Mouse (Mus musculus): ENCODE measurements around the gene Vamp9. TPM values are rescaled to one million over a fixed set of nuclear protein-coding genes. Genes with fewer than 3 reads are reported as not detected.

Vamp9 gene
- not detected for polyA plus RNA-seq (2012; fragmentation: generic; extraction: Trizol)
- long read RNA-seq, experiment 1, result 0 reads
- long read RNA-seq, experiment 2, result 0 reads

GRCm38 (mm10) chr5:99906181-99906956, at the start of gene Vamp9:
Gene Vamp9, plus strand, starts transcription at chr5:99906254.
- Histone ChIP-seq H3K4me3 (ENCODE audit: insufficient read depth, poor library complexity, severe bottlenecking) (no peak within 1 kb of the TSS), H3K79me3 (ENCODE audit: low read depth) (no peaks in the 10 kb centered on the region), H3K36me3 (ENCODE audit: control insufficient read depth, insufficient read depth) (no peaks in the 10 kb centered on the region), H3K27me3 (ENCODE audit: control insufficient read depth, insufficient read depth, insufficient read length) (no peaks in the 10 kb centered on the region), H3ac (ENCODE audit: control insufficient read depth, insufficient read length, low read depth) (no peak within 1 kb of the TSS), H3K79me2 (ENCODE audit: control insufficient read depth, insufficient read depth) (no peaks in the 10 kb centered on the region)
- TF ChIP-seq CTCF (IDR thresholded peaks at IDR 0.05; ENCODE audit: control insufficient read depth, insufficient read depth, insufficient read length), result no peak
- TF ChIP-seq USF1 (IDR thresholded peaks at IDR 0.05; ENCODE audit: low read depth), result no peak
- TF ChIP-seq MYOG (IDR thresholded peaks at IDR 0.05; ENCODE audit: control insufficient read depth, extremely low read depth, insufficient read length), result no peak
- no peak for TF ChIP-seq CEBPB (IDR thresholded peaks at IDR 0.05; ENCODE audit: low read depth)
- no peak for TF ChIP-seq MAX (IDR thresholded peaks at IDR 0.05)
- no peak for TF ChIP-seq MYOD1 (IDR thresholded peaks at IDR 0.05; ENCODE audit: control insufficient read depth, insufficient read length, low read depth)

GRCm38 (mm10) chr5:99857106-99857637, 48.9 kb upstream of the Vamp9 start:
- Histone ChIP-seq H3K27me3 (ENCODE audit: control insufficient read depth, insufficient read depth, insufficient read length) (peaks cover 4% of the 10 kb centered on the region), H3K79me2 (ENCODE audit: control insufficient read depth, insufficient read depth) (no peaks in the 10 kb centered on the region), H3K79me3 (ENCODE audit: low read depth) (no peaks in the 10 kb centered on the region), H3K4me3 (ENCODE audit: insufficient read depth, poor library complexity, severe bottlenecking) (no peak overlapping the region), H3K36me3 (ENCODE audit: control insufficient read depth, insufficient read depth) (no peaks in the 10 kb centered on the region), H3ac (ENCODE audit: control insufficient read depth, insufficient read length, low read depth) (no peak overlapping the region)
- TF ChIP-seq MYOG (IDR thresholded peaks at IDR 0.05; ENCODE audit: control insufficient read depth, extremely low read depth, insufficient read length), result no peak
- no peak for TF ChIP-seq MAX (IDR thresholded peaks at IDR 0.05)
- TF ChIP-seq USF1 (IDR thresholded peaks at IDR 0.05; ENCODE audit: low read depth), result no peak
- TF ChIP-seq FOSL1 (IDR thresholded peaks at IDR 0.05; ENCODE audit: insufficient read depth, low read length, poor library complexity, severe bottlenecking), result no peak
- TF ChIP-seq CTCF (IDR thresholded peaks at IDR 0.05; ENCODE audit: control insufficient read depth, insufficient read depth, insufficient read length), result no peak
- no peak for TF ChIP-seq MYOD1 (IDR thresholded peaks at IDR 0.05; ENCODE audit: control insufficient read depth, insufficient read length, low read depth)
- no peak for TF ChIP-seq CEBPB (IDR thresholded peaks at IDR 0.05; ENCODE audit: low read depth)

GRCm38 (mm10) chr5:99859637-99860433, 46.2 kb upstream of the Vamp9 start:
- Histone ChIP-seq H3K79me2 (ENCODE audit: control insufficient read depth, insufficient read depth) (no peaks in the 10 kb centered on the region), H3K4me3 (ENCODE audit: insufficient read depth, poor library complexity, severe bottlenecking) (no peak overlapping the region), H3K36me3 (ENCODE audit: control insufficient read depth, insufficient read depth) (no peaks in the 10 kb centered on the region), H3ac (ENCODE audit: control insufficient read depth, insufficient read length, low read depth) (no peak overlapping the region), H3K27me3 (ENCODE audit: control insufficient read depth, insufficient read depth, insufficient read length) (peaks cover 7% of the 10 kb centered on the region), H3K79me3 (ENCODE audit: low read depth) (no peaks in the 10 kb centered on the region)
- TF ChIP-seq FOSL1 (IDR thresholded peaks at IDR 0.05; ENCODE audit: insufficient read depth, low read length, poor library complexity, severe bottlenecking) (no peak), MYOG (IDR thresholded peaks at IDR 0.05; ENCODE audit: control insufficient read depth, extremely low read depth, insufficient read length) (no peak)

- H3K4me3 ChIP-seq (ENCODE audit: insufficient read depth, poor library complexity, severe bottlenecking), result no peak overlapping the region
- TF ChIP-seq CTCF (IDR thresholded peaks at IDR 0.05; ENCODE audit: control insufficient read depth, insufficient read depth, insufficient read length), result no peak
- no peak for TF ChIP-seq MAX (IDR thresholded peaks at IDR 0.05)
- TF ChIP-seq MYOD1 (IDR thresholded peaks at IDR 0.05; ENCODE audit: control insufficient read depth, insufficient read length, low read depth), result no peak
- no peak for TF ChIP-seq FOSL1 (IDR thresholded peaks at IDR 0.05; ENCODE audit: insufficient read depth, low read length, poor library complexity, severe bottlenecking)
- no peak for TF ChIP-seq USF1 (IDR thresholded peaks at IDR 0.05; ENCODE audit: low read depth)
- no peak for TF ChIP-seq CEBPB (IDR thresholded peaks at IDR 0.05; ENCODE audit: low read depth)
- TF ChIP-seq MYOG (IDR thresholded peaks at IDR 0.05; ENCODE audit: control insufficient read depth, extremely low read depth, insufficient read length), result no peak
- no peaks in the 10 kb centered on the region for H3K36me3 ChIP-seq (ENCODE audit: control insufficient read depth, insufficient read depth)
- no peak overlapping the region for H3ac ChIP-seq (ENCODE audit: control insufficient read depth, insufficient read length, low read depth)
- no peaks in the 10 kb centered on the region for H3K79me2 ChIP-seq (ENCODE audit: control insufficient read depth, insufficient read depth)
- H3K27me3 ChIP-seq (ENCODE audit: control insufficient read depth, insufficient read depth, insufficient read length), result peaks cover 7% of the 10 kb centered on the region
- H3K79me3 ChIP-seq (ENCODE audit: low read depth), result no peaks in the 10 kb centered on the region
These were observed 44.2 kb upstream of the Vamp9 start for GRCm38 (mm10) chr5:99861816-99862215.

- H3K79me3 ChIP-seq (ENCODE audit: low read depth), result no peaks in the 10 kb centered on the region
- H3K36me3 ChIP-seq (ENCODE audit: control insufficient read depth, insufficient read depth), result no peaks in the 10 kb centered on the region
- no peak overlapping the region for H3ac ChIP-seq (ENCODE audit: control insufficient read depth, insufficient read length, low read depth)
- TF ChIP-seq CTCF (IDR thresholded peaks at IDR 0.05; ENCODE audit: control insufficient read depth, insufficient read depth, insufficient read length) (no peak), USF1 (IDR thresholded peaks at IDR 0.05; ENCODE audit: low read depth) (no peak), CEBPB (IDR thresholded peaks at IDR 0.05; ENCODE audit: low read depth) (no peak), MAX (IDR thresholded peaks at IDR 0.05) (no peak), MYOD1 (IDR thresholded peaks at IDR 0.05; ENCODE audit: control insufficient read depth, insufficient read length, low read depth) (no peak), FOSL1 (IDR thresholded peaks at IDR 0.05; ENCODE audit: insufficient read depth, low read length, poor library complexity, severe bottlenecking) (no peak), MYOG (IDR thresholded peaks at IDR 0.05; ENCODE audit: control insufficient read depth, extremely low read depth, insufficient read length) (no peak)
- H3K4me3 ChIP-seq (ENCODE audit: insufficient read depth, poor library complexity, severe bottlenecking), result no peak overlapping the region
- H3K27me3 ChIP-seq (ENCODE audit: control insufficient read depth, insufficient read depth, insufficient read length), result peaks cover 3% of the 10 kb centered on the region
- no peaks in the 10 kb centered on the region for H3K79me2 ChIP-seq (ENCODE audit: control insufficient read depth, insufficient read depth)
These were observed 42.2 kb upstream of the Vamp9 start for GRCm38 (mm10) chr5:99863656-99864380.
